Mouse (Mus musculus) adrenal gland, adult 18-20 months (tissue): ENCODE results near the gene Itsn1. TPM values are rescaled to one million over a fixed set of nuclear protein-coding genes. Genes with fewer than 3 reads are reported as not detected.

Source experiments
- DNase-seq, 2 experiments: peaks; one replicate each; pipeline ENCODE4 v3.0.0; 2021 to 2022; ENCODE audit warnings: low spot score in 2 of 2
- total RNA-seq, 2 experiments: library from RNA; stranded (reverse); gene quantifications; 1 replicate in 1 of 2; 2 replicates in 1 of 2; pipeline ENCODE4 v1.2.3; 2021

The Itsn1 gene
- total RNA-seq, 2 experiments from 2014 or later: 36.5 to 49.3 TPM

DNA sequence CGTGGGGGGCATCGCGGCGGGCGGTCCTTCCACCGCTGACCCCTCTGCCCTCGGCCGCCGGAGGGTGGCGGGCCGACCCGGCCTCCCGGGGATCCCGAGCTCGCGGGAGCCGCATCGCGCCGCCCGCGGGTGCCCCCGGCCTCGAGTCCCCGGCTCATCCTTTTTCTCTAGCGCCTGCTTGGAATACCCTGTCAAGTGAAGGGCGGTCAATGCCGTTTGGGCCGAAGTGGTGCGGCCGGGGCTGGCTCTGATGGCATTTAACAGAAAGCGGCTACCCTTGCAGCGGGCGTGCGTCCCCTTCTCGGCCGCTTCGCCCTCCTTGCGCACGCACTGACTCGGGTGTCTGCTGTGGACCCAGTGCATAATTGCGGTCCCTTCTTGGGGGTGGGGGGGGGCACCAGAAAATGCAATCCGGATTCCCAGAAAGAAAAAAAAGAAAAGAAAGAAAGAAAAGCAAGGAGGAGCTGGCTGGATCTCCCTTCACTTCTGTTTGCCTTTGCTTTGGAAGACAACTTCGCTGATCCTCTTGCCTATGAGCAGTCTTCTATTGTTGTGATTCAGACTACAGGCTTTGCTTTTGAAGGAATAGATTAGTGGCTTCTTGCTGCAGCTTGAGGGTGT lies 850 bp downstream of the Itsn1 start:
- DNase-seq: peak; percentile 51 to 55

- no peak for DNase-seq
These were observed 1.4 kb downstream of the Itsn1 start for GRCm38 (mm10) chr16:91730446-91730845.

DNA sequence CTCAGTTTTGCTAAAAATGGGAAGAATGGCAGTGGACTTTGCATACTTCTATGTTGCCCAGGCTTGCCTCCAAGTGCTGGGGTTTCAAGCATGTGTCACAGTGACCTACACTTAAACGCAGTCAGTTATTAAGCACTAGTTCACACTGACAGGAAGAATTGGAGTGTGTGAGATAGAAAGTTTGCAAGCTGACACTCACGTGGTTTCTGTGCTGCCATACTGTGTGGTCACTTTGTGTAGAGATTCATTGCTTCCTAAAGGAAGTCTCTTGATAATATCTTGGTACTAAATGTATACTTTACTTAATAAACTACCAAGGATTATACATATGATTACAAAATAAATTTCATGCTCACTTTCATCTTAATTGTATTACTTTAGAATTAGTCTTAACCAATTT lies 3.7 kb downstream of the Itsn1 start:
- DNase-seq: no peak

- DNase-seq: no peak
These were observed 5.7 kb downstream of the Itsn1 start for GRCm38 (mm10) chr16:91734771-91735170.

- no peak for DNase-seq
These were observed 7.2 kb downstream of the Itsn1 start for GRCm38 (mm10) chr16:91736046-91736816.

DNA sequence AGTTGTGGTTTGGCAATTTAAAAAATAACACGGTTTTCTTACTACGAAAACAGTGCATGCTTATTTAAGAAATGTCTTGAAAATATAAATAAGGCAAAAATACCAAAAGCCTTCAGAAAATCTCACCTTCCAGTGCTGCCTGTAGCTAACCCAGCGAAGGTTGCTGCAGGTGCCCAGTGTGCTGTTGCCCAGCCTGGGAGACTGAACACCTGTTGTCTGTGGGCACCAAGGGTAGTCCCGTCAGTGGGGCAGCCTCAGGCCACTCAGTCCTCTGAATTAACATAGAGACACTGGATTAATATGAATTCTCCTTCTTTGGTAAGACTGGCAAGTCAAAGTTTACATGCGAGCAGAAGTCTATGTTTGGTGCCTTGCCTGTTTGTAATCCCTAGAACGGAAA lies 9.4 kb downstream of the Itsn1 start:
- no peak for DNase-seq

- DNase-seq: no peak
These were observed 11.3 kb downstream of the Itsn1 start for GRCm38 (mm10) chr16:91740184-91740917.

- DNase-seq: no peak
These were observed 11.8 kb downstream of the Itsn1 start for GRCm38 (mm10) chr16:91740918-91741255.

DNA sequence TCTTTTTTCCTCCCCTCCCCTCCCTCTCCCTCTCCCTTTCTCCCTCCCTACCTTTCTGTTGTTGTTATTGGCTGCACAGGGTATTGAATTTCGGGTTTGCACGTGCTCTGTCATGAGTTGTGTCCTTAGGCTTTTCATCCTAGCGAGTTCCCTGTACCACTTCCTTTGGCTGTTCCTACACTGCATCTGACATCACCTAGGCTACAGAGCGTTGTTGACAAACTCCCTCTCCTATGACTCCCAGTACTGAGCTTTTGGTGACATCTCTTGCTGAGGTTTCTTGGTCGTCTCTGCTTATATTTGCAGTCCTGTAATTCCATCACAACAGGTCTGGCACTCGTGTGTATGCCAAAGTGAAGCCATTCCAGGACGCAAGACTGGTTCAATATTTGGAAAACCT lies 14.0 kb downstream of the Itsn1 start:
- no peak for DNase-seq

GRCm38 (mm10) chr16:91746101-91746950 lies 17.2 kb downstream of the Itsn1 start:
- DNase-seq: no peak

DNA sequence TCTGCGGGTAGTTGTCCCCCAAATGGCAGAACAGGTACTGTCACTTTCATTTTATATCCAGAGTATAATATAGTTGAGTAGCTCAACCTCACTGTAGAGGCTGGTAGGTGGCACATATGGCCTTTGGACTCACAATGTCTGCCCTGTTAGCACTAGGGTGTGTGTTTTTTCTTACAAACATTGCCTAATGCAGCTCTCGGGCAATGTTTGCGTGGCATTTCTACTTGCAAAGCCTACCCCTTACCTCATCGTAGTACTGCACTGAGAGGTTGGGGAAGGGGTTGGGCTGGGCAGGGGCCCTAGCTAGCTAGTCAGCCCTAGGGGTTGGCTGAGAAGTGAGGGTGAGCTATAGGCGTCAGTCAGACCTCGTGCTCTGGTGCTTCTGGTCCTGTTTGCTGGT lies 18.5 kb downstream of the Itsn1 start:
- no peak for DNase-seq

GRCm38 (mm10) chr16:91751644-91752385 lies 22.7 kb downstream of the Itsn1 start:
- no peak for DNase-seq

DNA sequence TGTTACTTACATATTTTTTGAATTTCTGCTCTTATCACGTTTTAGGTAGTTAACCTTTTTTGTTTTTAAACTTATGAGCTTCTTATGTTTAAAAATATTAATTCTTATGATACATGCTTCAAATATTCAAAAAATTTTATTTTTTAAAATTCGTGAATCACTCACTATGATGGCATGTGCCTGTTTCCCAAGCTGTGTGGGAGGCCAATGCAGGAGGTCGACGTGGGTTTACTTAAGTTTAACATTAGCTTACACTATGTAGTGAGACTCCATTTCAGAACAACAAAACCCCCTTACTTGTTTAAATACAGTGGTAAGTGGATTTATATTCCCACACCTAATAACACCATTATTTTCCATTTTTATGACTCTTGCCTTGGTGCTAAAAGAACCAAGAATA lies 24.5 kb downstream of the Itsn1 start:
- no peak for DNase-seq

- DNase-seq: no peak
These were observed 25.9 kb downstream of the Itsn1 start for GRCm38 (mm10) chr16:91754957-91755356.

GRCm38 (mm10) chr16:91761202-91761601 lies 32.1 kb downstream of the Itsn1 start:
- no peak for DNase-seq

- no peak for DNase-seq
These were observed 32.7 kb downstream of the Itsn1 start for GRCm38 (mm10) chr16:91761761-91762160.

GRCm38 (mm10) chr16:91762476-91762875 lies 33.4 kb downstream of the Itsn1 start:
- DNase-seq: no peak

DNA sequence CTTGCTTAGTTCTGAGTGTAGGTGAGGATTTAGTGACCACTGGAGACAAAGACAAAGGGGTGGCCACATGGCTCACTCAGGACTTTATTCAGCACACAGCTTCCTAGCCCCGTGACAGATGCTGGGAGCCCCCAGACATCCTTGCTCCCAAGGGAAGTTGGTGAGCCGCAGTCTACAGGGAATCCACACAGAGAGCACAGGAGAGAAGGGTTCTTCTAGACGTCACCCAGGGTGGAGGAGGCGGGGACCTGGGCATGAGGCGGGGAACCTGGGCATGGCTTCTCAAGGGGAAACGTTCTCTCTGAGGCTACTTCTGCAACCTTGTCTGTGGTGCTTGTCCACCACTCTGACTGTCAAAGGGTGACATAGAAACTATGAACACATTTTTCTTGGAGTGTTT lies 34.9 kb downstream of the Itsn1 start:
- no peak for DNase-seq

DNA sequence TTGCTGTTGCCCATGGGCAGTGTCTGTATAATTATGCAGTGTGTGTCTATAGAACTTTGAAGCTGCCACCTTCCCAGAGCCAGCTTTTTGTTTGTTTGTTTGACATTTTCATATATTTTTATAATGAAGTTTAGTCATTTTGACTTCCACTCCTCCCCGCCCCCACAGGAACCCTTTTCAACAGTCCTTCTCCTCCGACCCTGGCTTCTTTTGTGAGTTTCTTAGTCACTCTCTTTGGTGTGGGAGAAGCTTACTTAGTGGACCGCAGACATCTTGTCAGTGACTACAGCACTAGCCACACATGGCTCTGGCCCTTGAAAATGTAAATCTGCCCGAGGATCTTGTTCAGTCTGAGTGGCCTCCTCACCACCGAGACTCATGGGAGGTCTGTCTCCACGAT lies 35.3 kb downstream of the Itsn1 start:
- DNase-seq: no peak

DNA sequence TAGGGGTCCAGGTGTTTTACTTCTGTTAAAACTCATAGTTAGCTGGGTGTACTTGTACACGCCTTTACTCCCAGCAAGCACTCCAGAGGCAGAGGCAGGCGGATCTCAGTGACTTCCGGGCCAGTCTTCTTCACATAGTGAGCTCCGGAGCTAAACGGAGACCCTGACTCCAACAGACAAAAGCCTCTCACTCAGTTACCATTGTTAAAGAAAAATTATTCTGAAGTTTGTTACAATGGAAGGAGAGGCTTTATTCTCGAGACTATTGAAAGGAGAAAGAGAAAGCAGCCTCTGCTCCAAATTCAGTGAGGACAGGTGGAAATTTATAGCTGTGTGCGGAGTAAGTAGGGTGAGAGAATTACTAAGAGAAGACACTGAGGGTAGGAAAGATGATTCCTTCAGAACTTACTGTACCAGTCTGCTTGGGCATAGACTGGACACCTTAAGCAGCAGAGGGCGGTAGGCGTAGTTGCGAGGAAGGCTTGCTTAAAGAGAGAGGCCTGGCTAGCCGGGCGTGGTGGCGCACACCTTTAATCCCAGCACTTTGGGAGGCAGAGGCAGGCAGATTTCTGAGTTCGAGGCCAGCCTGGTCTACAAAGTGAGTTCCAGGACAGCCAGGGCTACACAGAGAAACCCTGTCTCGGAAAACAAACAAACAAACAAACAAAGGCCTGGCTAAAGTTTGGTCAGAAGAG lies 36.2 kb downstream of the Itsn1 start:
- no peak for DNase-seq
